Mouse (Mus musculus): Measurements from ENCODE around the gene Ilf2.

DNA sequence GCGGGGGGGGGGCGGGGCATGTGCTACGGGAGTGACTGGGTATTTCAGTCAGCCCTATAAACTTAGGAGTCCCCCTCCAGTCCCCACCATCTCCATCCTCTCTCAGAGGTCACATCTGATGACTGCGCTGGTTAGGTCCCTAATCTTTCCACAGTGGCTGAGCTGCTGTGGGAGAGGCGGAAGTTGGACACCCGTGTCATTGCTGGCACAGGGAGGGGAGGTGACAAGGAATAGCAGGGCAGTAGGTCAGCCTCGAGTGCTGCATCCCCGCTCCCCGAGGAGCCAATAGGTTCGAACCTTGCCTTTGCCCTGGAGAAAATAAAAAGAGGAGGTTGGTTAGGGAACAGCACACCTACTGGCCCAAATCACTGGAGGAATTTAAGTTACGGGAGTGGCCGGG is 25.1 kb upstream of the Ilf2 start:
- TF ChIP-seq CTCF (IDR thresholded peaks at IDR 0.05; ENCODE audit: extremely low read depth, insufficient read length, insufficient replicate concordance, low read depth, low read length) (no peak), POLR2A (IDR thresholded peaks at IDR 0.05; ENCODE audit: low read depth, low read length) (no peak)
